Mouse (Mus musculus) granulocyte monocyte progenitor cell, adult 5-6 weeks (primary cell): ENCODE data around the gene Ccdc27. TPM values are rescaled to one million over a fixed set of nuclear protein-coding genes. Genes with fewer than 3 reads are reported as not detected.

ENCODE experiments used
- total RNA-seq, 2 experiments: library from RNA; stranded (forward) in 1 of 2; stranded (reverse) in 1 of 2; fragments of 200-712, 200-1000 nt in 1 of 2; fragments of >200 nt in 1 of 2; fragmentation: Nextera tagmentation in 1 of 2; gene quantifications; 2 replicates each; pipeline ENCODE4 v1.2.3; 2014 to 2017

Gene Ccdc27
- total RNA-seq, 2 experiments from 2014 or later = not detected

Other genes with a start within 250 kb of the Ccdc27 start
- 25.0 and 40.8 TPM in 2 replicates for gene A430005L14Rik, start 85.4 kb downstream of the Ccdc27 start, total RNA-seq (2014; fragmentation: Nextera tagmentation)
- 45.4 and 55.1 TPM in 2 replicates for gene A430005L14Rik, start 85.4 kb downstream of the Ccdc27 start, total RNA-seq (2017)
- gene Dffb, start 67.6 kb downstream of the Ccdc27 start, total RNA-seq (2014; fragmentation: Nextera tagmentation) = 11.8 and 14.2 TPM in 2 replicates
- 6.7 and 13.4 TPM in 2 replicates for gene Dffb, start 67.6 kb downstream of the Ccdc27 start, total RNA-seq (2017)
- gene Cep104, start 67.5 kb downstream of the Ccdc27 start, total RNA-seq (2014; fragmentation: Nextera tagmentation) = 5.7 and 10.7 TPM in 2 replicates
- 4.2 and 6.9 TPM in 2 replicates for gene Cep104, start 67.5 kb downstream of the Ccdc27 start, total RNA-seq (2017)
- gene Lrrc47, start 30.9 kb downstream of the Ccdc27 start, total RNA-seq (2014; fragmentation: Nextera tagmentation) = 15.7 and 22.7 TPM in 2 replicates
- 23.5 and 32.4 TPM in 2 replicates for gene Lrrc47, start 30.9 kb downstream of the Ccdc27 start, total RNA-seq (2017)
- gene Smim1, start 16.4 kb downstream of the Ccdc27 start, total RNA-seq (2014; fragmentation: Nextera tagmentation) = not detected in 2 replicates
- 0.05 and 0.60 TPM in 2 replicates for gene Smim1, start 16.4 kb downstream of the Ccdc27 start, total RNA-seq (2017)
- gene Trp73, start 97.5 kb upstream of the Ccdc27 start, total RNA-seq (2014; fragmentation: Nextera tagmentation) = not detected in 2 replicates
- not detected in 2 replicates for gene Trp73, start 97.5 kb upstream of the Ccdc27 start, total RNA-seq (2017)
- gene Wrap73, start 99.7 kb upstream of the Ccdc27 start, total RNA-seq (2014; fragmentation: Nextera tagmentation) = 8.0 and 18.9 TPM in 2 replicates
- 8.6 and 24.1 TPM in 2 replicates for gene Wrap73, start 99.7 kb upstream of the Ccdc27 start, total RNA-seq (2017)
- 44.9 and 52.5 TPM in 2 replicates for gene Tprgl, start 118.0 kb upstream of the Ccdc27 start, total RNA-seq (2014; fragmentation: Nextera tagmentation)
- gene Tprgl, start 118.0 kb upstream of the Ccdc27 start, total RNA-seq (2017) = 28.9 and 29.8 TPM in 2 replicates
- not detected in 2 replicates for gene Megf6, start 128.1 kb upstream of the Ccdc27 start, total RNA-seq (2014; fragmentation: Nextera tagmentation)
- gene Megf6, start 128.1 kb upstream of the Ccdc27 start, total RNA-seq (2017) = not detected in 2 replicates